Mouse (Mus musculus): ENCODE measurements around the gene Tesk1.
"Not testable (repeated sequence)": the region's sequence is repeated elsewhere in the genome, so short reads cannot be mapped to it uniquely, and the experiment has no call there.

The Tesk1 gene

DNA sequence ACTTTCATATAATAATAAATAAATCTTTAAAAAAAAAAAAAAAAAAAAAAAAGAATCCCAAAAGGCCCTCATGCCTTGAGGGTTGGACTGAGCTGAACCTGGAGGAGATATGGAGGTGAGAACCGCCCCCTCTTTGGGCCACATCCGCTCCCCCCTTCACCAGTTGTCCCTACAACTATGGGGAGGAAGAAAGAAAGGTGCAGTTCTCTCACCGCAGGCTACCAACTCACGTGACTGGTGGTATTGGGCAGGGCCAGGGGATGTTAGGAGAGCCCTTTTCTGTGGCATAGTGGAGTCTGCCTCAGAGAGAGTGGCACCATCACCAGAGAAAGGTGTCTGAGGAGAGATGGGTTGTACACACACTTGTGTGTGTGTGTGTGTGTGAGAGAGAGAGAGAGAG, 14.7 kb downstream of the Tesk1 start:
- no peak for DNase-seq

DNA sequence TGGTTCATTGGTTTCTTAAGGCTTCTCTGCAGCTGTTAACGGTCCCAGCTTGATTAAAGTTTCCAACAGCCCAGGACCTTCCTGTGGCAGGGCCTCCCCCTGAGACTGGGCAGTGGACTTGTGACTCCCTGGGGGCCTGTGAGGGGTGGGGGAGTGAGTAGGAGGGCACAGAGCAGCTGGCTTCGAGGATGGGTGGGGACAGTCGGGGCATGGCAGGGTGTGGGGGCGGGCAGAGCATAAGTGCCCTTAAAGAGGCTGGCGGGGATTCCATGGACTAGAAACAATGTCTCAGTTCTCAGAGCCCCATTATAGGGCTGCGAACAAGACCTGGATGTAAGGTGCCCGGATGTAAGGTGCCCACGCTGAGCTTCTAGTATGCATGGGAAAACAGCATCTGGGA, 15.4 kb downstream of the Tesk1 start:
- DNase-seq, result no peak

DNA sequence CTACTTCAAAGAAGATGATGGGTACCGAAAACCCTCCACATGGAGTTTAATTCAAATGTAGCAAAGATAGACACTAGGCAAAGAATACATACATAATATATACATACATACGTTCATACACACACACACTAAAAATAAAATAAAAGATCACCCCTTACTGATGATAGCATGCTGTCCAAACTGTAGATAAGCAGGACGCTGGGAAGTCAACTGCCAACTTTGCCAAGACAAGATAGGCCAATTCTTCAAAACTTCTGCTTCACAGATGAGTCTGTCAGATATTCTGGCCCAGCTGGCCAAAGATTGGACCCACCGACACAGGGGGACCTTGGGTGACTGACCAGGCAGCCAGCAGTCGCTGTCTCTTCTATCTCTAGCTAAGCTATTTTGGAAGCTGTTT, 21.4 kb downstream of the Tesk1 start:
- no peak for DNase-seq

GRCm38 (mm10) chr4:43465935-43466334, 24.2 kb downstream of the Tesk1 start:
- no peak for DNase-seq

GRCm38 (mm10) chr4:43466872-43467271, 25.1 kb downstream of the Tesk1 start:
- DNase-seq, result no peak

- no peak for DNase-seq
These were observed 28.6 kb downstream of the Tesk1 start for GRCm38 (mm10) chr4:43470301-43470700.

GRCm38 (mm10) chr4:43473636-43474035, 31.9 kb downstream of the Tesk1 start:
- no peak for DNase-seq

DNA sequence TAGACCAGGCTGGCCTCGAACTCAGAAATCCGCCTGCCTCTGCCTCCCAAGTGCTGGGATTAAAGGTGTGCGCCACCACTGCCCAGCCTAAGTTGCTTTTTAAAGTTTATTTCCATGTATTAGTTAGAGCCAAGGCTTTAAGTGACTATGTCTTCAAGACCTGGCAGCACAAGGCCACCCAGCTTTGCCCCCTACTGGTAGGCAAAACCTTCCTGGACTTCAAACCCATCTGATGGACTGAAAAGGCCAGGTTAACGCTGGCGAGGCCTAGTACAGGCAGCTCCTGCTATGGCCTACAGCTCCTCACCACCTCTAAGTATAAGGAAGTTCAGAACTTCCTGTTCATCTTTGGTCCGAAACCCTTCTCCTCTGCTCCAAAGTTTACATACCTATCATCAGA, 34.9 kb downstream of the Tesk1 start:
- DNase-seq, result no peak

DNA sequence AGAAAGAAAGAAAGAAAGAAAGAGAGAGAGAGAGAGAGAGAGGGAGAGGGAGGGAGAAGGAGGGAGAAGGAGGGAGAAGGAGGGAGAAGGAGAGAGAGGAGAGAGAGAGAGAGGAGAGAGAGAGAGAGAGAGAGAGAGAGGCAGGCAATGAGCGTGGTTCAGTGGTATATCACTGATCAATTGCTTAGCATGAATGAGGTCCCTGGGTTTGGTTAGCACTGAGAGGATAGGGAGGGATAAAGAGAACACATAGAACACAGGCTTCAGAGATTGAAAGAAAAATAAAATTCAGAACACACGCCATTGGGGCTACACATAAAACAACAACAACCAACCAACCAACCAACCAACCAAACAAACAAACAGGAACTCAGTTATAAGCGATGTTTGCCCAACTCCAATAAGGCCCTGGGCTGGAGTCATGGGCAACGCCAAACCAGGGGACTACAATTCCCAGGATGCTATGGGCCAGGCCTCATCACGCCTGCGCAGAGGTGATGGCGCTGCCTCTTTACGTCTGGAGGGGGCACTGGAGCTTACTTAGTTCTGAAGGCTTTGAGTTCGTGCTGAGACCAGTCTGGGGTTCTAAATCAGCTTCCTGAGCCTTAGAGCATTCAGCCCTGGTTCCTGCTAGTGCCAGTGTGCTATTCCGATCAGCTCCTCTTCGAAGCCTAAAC, 36.3 kb downstream of the Tesk1 start:
- peak; percentile 89 to 92 for DNase-seq

DNA sequence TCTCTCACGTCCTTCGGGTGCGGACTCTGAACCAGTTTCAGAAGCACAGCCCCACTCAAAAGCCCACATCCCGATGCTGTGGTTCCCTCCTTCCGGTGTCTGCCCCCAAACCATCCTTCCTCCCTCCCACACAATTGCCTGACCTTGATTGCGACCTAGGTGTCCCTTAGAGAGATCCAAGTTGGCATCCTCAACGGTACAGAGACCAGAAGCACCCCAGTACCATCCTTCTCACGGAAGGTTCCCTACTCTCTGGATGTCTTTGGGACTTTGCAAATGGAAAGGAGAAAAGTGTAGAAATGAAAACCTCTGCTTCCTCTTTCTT, 36.8 kb downstream of the Tesk1 start:
- DNase-seq, result no peak

DNA sequence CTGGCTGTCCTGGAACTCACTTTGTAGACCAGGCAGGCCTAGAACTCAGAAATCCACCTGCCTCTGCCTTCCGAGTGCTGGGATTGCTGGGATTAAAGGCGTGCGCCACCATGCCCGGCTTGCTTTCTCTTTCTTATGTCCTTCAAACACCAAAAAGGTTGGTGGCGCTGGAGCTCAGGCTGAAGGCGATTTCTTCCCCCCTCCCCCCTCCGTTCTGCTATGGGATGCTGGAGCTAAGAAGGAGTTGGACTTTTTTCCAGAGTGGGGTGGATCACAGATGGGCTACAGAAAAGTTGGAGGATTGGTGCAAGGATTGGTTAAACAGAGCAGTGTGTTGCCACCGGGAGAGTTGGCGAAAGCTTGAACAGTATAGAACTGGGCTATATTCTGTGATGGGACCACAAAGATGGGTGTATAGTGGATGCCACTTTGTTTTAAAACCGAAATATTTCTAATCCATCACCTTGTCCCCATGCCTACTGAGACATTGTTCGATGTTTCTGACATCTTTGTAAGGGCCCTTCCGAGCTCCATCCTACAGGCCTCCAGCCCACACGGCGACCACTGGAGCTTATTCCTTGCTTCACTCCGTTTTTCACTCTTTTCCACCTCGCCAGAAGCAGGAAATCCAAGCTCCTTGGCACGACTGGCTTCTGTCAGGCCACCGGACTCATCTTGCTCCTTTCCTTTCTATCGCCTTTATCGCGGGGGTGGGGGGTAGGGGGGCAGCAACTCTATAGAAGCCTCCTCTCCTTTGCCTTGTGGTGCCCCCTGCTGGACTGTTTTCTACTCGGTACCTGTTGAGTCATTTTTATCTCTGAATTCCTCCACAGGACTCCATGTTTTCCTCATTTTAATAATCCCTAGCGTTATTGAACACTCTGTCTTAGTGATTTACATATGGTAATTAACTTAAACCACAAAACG, 37.4 kb downstream of the Tesk1 start:
- DNase-seq, result peak; percentile 84 to 86

- DNase-seq, result no peak
These were observed 39.2 kb downstream of the Tesk1 start for GRCm38 (mm10) chr4:43480985-43481384.

- no peak for DNase-seq
These were observed 40.2 kb downstream of the Tesk1 start for GRCm38 (mm10) chr4:43481894-43482456.

DNA sequence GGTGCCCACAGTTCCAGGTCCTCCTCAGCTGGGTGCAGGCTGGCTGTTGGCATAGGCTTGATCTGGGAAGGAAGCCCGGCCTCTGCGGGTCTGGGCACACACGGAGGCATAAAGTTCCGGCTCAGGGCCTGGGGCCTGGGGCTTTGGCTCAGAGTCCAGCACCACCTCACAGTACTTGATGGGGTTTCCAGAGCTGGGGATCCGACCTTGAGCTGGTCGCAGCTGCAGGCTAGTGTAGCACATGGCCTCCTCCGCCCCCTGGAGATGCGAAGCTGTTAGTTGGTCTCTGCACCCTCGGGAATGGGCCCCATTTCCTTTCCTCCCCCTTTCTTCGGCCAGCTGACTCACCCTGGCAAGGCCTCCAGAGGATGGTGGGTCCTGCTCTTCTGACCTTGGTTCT, 40.9 kb downstream of the Tesk1 start:
- DNase-seq, result peak; percentile 64 to 73

- no peak for DNase-seq
These were observed 41.9 kb downstream of the Tesk1 start, which contains the start of gene Sit1 for GRCm38 (mm10) chr4:43483535-43484091. Gene Sit1, minus strand, starts transcription at chr4:43483734.

GRCm38 (mm10) chr4:43485666-43486065, 43.9 kb downstream of the Tesk1 start:
- DNase-seq, result not testable (repeated sequence)

DNA sequence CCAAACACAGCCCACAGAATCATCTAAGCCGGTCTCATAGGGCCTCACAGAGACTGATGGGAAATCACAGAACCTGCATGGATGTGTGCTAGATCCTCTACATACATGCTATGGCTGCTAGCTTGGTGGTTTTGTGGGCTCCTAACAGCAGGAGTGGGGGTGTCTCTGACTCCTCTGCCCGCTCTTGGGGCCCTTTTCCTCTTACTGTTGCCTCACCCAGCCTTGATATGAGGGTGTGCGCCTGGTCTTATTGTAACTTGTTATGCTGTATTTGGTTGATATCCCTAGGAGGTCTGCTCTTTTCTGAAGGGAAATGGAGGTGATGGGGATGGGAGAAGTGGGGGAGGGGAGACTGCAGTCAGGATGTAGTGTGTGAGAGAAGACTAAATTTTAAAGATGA, 47.9 kb downstream of the Tesk1 start:
- no peak for DNase-seq

DNA sequence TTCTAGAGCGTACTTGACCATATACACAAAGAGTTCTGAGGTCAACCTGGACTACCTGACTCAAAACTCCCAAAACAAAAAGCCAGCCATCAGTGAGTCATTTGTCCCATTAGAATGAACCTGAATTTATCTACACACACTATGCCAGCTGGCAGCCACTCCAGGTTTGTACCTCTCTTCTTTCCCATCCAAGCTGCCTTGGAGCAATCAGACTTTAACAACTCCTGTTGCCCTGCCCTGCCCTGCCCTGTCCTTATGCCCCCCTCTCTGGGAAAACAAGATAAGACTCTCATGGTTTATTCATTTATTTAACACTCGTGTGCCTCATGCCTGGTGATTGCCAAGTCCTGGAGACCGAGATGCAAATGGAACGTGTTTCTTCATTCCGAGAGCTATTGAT, 49.1 kb downstream of the Tesk1 start:
- DNase-seq, result no peak

- peak in 1 of 2 experiments; percentile 23 for DNase-seq
These were observed 50.5 kb downstream of the Tesk1 start for GRCm38 (mm10) chr4:43492101-43492820.

GRCm38 (mm10) chr4:43492821-43493185, 51.1 kb downstream of the Tesk1 start, which contains the start of gene Ccdc107:
Gene Ccdc107, plus strand, starts transcription at chr4:43492900.
- peak; percentile 91 to 97 for DNase-seq

- peak; percentile 99 for DNase-seq
These were observed 51.6 kb downstream of the Tesk1 start for GRCm38 (mm10) chr4:43493186-43493845.

DNA sequence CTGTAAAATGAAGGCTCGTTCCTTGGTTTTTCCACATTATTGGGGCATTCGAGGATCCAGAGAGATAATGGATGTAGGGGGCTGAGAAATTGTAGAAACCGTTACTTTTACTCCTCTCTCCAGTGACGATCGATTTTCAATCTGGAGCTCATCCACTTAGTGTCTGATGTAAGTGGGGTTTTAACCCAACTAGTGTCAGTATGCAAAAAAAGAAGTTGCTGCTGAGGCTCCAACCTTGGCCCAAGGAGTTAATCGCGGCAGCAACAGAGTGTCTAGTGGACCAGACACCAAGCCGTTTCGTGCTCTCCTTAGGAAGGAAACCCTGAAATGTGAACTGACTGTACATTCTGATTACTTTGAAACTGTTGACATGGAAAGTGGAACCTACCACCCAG, 52.1 kb downstream of the Tesk1 start:
- peak; percentile 17 to 31 for DNase-seq

Data from cerebellum, postnatal 10 days (tissue).